Mouse (Mus musculus): ENCODE data around the gene Ptprn. TPM values are rescaled to one million over a fixed set of nuclear protein-coding genes. Genes with fewer than 3 reads are reported as not detected.
A peak's percentile ranks its signal among the peaks of the same experiment; 100 is the strongest.
"Not testable (repeated sequence)": the region's sequence is repeated elsewhere in the genome, so short reads cannot be mapped to it uniquely, and the experiment has no call there.

Gene Ptprn
- total RNA-seq, 2 experiments from 2014 or later, result 0.41 to 0.43 TPM

GRCm38 (mm10) chr1:75252308-75252707 lies 12.0 kb downstream of the Ptprn start:
- no peak for DNase-seq

DNA sequence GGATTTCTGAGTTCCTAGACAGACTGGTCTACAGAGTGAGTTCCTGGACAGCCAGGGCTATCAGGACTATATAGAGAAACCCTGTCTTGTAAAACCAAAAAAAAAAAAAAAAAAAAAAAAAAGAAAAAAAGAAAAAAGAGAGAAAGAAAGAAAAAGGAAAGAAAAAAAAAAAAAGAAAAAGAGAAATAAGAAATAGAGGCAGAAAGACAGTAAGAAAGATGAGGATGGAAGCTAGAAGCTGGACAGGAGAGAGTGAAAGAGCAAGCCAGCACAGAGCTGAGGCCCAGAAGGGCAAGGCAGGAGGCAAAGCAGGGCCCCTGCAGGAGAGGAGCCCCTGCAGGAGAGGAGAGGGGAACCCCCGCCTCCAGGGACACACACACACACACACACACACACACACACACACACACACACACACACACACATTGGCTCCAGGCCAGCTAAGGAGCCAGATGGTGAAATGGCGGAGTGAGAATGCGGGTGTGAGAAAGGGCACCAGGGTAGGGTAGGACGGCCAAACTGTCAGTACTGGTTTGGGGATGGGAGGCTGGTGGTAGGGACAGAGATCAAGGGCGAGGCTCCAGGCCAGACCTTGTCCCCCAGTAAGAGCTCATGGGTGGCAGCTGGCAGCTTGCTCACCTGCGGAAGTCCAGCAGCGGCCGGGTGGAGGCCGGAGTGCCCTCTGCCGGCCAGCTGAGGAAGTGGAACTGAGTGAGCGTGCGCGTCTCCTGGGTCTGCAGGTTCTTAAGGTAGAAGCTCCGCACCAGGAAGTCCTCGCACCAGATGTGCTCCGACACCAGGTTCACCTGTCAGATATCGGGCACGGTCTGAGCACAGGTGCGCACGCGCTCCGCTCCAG lies 13.0 kb downstream of the Ptprn start:
- peak; percentile 85 for DNase-seq

DNA sequence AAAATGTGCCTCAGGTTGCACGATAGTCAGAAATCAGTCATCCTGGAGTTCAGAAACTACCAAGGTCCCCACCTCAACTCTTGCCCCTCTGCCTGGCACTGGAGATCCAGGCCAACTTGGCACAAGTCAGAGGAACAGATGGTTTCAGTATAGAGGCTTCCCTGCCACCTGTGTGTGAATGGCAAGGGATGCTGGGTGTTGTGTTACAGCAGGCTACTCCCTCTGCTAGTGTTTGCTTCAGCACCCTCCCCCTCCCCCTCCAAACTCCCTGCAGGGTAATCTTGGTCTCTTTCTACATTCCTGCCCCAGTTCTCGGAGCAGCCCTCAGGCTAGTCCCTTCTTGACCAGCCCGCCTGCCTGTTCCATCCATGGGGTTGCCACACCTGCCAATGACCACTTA lies 13.8 kb downstream of the Ptprn start:
- DNase-seq, result no peak

GRCm38 (mm10) chr1:75248041-75248772 lies 16.1 kb downstream of the Ptprn start:
- DNase-seq, result peak; percentile 82

GRCm38 (mm10) chr1:75247071-75247930 lies 17.0 kb downstream of the Ptprn start:
- DNase-seq, result no peak

GRCm38 (mm10) chr1:75244836-75245235 lies 19.5 kb downstream of the Ptprn start:
- DNase-seq, result peak; percentile 65

DNA sequence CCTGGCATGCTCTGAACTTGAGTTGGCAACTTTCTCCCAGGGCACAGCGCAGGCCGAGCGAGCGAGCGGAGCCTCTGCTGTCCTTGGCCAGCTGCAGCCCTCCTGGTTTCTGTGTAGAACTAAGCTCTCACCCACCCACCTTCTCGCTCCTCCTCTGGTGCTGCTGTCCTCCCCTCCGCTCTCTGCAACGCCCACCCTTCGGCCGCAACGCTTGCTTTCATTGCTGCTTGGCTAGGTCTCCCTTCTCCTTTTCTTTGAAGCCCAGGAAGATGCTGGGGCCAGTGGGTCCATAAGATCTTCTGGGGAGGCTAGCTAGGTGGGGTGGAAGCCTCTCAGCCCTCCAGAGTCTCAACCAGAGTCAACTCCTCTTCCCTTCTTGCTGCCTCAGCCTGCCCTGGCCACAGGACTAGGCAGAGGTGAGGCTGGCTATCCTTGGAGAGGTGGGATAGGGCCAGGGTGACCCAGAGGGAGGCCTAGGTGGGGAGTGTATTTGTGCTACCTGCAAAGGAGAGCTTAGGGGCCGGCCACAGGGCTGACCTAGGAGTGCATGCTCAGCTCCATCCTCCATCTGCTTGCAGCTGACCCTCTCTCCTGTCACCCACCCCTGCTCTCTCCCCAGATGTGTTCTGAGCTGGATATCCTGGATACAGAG lies 20.0 kb downstream of the Ptprn start:
- no peak for DNase-seq

DNA sequence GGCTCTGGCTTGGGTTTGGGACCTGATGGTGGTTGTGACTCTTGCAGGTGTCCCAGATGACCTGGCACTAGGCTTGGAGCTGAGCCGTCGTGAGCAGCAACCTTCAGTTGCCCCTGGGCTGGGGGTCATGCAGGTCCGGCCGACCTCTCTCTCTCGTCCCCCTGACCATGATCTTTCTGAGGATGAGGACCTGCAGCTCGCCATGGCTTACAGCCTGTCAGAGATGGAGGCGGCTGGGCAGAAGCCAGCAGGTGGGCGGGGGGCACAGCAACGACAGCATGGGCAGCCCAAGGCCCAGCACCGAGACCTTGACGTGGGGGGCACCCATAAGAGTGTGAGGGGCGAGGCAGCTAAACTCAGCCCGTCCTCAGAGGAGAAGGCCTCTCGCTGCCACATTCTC lies 20.9 kb downstream of the Ptprn start:
- no peak for DNase-seq

GRCm38 (mm10) chr1:75239591-75239990 lies 24.7 kb downstream of the Ptprn start:
- DNase-seq, result peak; percentile 53

- peak; percentile 90 for DNase-seq
Observed at GRCm38 (mm10) chr1:75236117-75237050, 27.9 kb downstream of the Ptprn start, which contains the start of gene Dnajb2. Gene Dnajb2, plus strand, starts transcription at chr1:75236406.

GRCm38 (mm10) chr1:75234606-75235005 lies 29.7 kb downstream of the Ptprn start:
- DNase-seq, result peak; percentile 76

- not testable (repeated sequence) for DNase-seq
Observed at GRCm38 (mm10) chr1:75232489-75232888, 31.8 kb downstream of the Ptprn start.

DNA sequence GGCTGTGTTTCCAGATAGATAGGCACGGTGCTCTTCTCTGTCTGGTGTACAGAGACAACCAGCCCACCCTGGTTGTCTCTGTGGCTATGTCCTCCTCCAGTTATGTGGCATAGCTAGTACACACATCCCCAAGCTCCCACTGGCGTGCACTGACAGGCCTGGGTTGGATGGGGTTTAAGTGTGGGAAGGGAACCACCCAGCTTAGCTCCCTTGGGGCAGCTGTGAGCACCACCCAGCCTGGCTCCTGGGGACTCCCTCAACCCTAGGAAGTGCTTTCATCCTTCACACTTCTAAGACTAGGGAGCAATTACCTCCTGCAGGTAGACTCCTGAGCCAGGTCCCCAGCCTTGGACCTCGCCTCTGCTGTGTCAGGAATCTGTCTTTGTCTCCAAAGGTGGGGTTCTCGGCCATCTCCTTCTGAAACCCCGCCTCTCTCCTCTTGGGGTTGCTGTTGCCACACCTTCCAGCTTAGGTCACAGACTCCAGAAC lies 32.6 kb downstream of the Ptprn start, which contains the start of gene A630095N17Rik:
A630095N17Rik (minus strand) TSS at position 439 of the 489 bp plus-strand sequence.
- no peak for DNase-seq

DNA sequence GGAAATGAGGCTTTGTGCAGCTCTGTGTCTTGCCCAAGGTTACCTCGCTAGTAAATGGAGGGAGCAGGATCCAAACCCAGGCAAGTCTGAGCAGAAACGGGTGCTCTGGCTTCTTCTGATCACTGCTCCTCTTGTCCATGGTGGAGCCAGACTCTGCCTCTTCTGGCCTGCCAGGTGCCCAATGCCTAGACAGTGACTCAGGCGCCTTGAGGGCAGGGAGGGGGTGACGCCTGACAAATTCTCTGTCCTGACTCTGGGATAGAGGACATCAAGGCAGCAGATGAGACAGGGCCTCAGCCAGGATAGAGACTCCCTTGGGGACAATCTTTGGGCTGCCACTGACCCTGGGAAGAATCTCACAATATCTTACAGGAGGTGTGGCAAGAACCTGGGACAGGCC lies 33.1 kb downstream of the Ptprn start:
- no peak for DNase-seq

DNA sequence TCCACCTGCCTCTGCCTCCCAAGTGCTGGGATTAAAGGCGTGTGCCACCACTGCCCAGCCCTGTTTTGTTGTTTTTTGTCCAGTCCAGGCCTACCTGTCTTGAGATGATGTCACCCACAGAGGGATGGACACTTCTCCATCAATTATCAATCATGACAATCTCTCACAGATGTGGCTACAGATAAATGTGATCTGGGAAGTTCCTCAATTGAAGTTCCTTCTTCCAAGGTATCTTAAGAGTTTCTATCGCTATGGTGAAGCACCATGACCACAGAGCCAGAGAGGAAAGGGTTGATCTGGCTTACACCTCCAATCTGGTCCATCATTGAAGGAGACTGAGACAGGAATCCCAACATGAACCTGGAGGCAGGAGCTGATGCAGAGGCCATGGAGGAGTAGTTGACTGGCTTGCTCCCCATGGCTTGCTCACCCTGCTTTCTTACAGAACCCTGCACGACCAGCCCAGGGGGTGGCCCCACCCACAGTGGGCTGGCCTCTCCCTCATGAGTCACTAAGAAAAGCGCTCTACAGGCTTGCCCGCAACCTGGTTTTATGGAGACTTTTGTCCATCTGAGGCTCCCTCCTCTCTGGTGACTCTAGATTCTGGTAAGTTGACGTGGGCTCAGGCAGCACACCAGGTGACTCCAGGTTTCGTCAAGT lies 33.8 kb downstream of the Ptprn start:
- DNase-seq, result no peak

DNA sequence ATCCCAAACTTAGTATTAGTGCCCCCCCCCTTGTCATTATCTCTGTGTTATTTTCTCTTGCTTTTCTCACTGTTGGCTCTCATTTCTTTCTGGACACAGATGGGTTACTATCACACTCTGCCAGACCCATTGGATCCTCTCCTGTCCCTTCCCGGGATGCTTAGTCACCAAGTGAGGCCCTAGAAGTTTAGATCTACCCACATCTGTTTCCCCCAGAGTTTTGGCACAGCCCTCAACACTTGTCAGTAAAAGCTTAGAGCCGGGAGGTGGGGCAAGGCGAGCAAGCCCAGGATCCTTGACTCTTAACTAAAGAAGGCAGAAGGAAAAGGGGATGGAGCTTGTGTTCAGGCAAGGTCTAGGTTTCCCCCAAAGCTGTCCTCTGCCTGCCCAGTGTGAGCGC lies 35.1 kb downstream of the Ptprn start:
- DNase-seq, result no peak

- no peak for DNase-seq
Observed at GRCm38 (mm10) chr1:75227653-75228052, 36.6 kb downstream of the Ptprn start.

DNA sequence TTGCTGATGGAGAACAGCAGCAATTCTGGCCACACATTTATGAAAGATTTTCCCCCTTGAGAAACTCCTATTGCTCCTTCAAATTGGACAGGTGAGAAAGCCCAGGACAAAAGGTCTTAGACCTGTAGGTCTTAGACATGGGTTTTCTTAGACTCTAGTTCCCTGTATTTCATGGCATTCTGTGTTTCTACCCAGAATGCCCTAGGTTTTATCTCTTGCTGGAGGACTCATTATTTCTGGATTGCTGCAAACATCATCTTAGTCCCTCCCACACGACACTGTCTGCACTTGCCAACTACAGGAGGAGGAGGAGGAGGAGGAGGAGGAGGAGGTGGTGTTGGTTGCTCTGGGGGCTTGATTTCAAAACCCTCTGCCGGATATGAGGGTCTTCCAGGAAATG lies 38.2 kb downstream of the Ptprn start:
- DNase-seq, result no peak

GRCm38 (mm10) chr1:75225473-75225872 lies 38.8 kb downstream of the Ptprn start:
- DNase-seq, result no peak

DNA sequence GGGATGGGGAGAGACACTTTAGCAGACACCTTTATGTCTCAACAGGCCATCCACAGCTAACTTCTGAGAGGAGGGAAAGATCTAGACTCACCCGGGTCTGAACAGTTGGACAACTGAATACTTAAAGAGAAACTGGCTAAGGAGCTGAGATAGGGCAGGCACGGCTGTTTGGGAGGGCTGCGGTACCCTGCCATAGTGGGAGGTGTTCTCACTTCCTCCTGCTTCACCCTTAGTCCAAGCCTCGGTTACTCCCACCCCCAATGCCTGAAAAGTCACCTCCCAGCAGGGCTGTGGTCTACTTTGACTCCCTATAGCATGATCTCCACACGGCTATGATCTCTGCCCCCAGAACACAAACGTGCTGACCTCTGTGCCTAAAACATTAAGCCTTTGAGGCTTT lies 40.8 kb downstream of the Ptprn start:
- no peak for DNase-seq

Measured in heart, postnatal 4 days (tissue).